Mouse (Mus musculus): ENCODE data around the gene Prdm2. TPM values are rescaled to one million over a fixed set of nuclear protein-coding genes. Genes with fewer than 3 reads are reported as not detected.

Prdm2 gene
- 11.5 and 13.2 TPM in 2 replicates for polyA plus RNA-seq (2014; fragmentation: Nextera tagmentation; extraction: Ambion mirVana)

GRCm38 (mm10) chr4:143212341-143213174 is at the start of gene Prdm2:
TSS of gene Prdm2 (minus strand) at chr4:143212995.
- Histone ChIP-seq H3K36me3 (replicated peaks; ENCODE audit: control insufficient read depth, insufficient read depth, low read depth, low read length) (no peaks in the 10 kb centered on the region), H3K4me3 (ENCODE audit: low read depth, low read length) (peak within 1 kb of the TSS; percentile 83), H3K4me1 (ENCODE audit: control insufficient read depth, insufficient read depth, low read length) (no peaks in the 10 kb centered on the region), H3K27ac (replicated peaks; ENCODE audit: low read depth, low read length) (peak within 1 kb of the TSS; percentile 72), H3K27me3 (ENCODE audit: control insufficient read depth, insufficient read depth, low read length) (no peaks in the 10 kb centered on the region), H3K9ac (replicated peaks; ENCODE audit: low read length) (peak within 1 kb of the TSS; percentile 95), H3K9me3 (replicated peaks; ENCODE audit: control insufficient read depth, low read length) (no peaks in the 10 kb centered on the region), H3K4me2 (ENCODE audit: low read depth, low read length) (peak within 1 kb of the TSS; percentile 72)
- ATAC-seq (replicated peaks; ENCODE audit: insufficient number of reproducible peaks, low FRiP score, low TSS enrichment, low read depth) (peak; percentile 75), DNase-seq (ENCODE audit: low spot score) (peak; percentile 77)
- WGBS: 2% methylated on average over 69 of the region's 96 CpGs

GRCm38 (mm10) chr4:143259718-143260349 is 47.0 kb upstream of the Prdm2 start:
- Histone ChIP-seq H3K4me3 (ENCODE audit: low read depth, low read length) (no peak overlapping the region), H3K4me1 (ENCODE audit: control insufficient read depth, insufficient read depth, low read length) (no peaks in the 10 kb centered on the region), H3K27ac (replicated peaks; ENCODE audit: low read depth, low read length) (no peak overlapping the region), H3K9me3 (replicated peaks; ENCODE audit: control insufficient read depth, low read length) (no peaks in the 10 kb centered on the region), H3K9ac (replicated peaks; ENCODE audit: low read length) (no peak overlapping the region), H3K36me3 (replicated peaks; ENCODE audit: control insufficient read depth, insufficient read depth, low read depth, low read length) (no peaks in the 10 kb centered on the region), H3K27me3 (ENCODE audit: control insufficient read depth, insufficient read depth, low read length) (no peaks in the 10 kb centered on the region), H3K4me2 (ENCODE audit: low read depth, low read length) (no peak overlapping the region)
- DNase-seq (ENCODE audit: low spot score): peak; percentile 43
- ATAC-seq (replicated peaks; ENCODE audit: insufficient number of reproducible peaks, low FRiP score, low TSS enrichment, low read depth): peak; percentile 41; the same call in 1 of the 2 replicates
- WGBS: 53% methylated on average over 8 of the region's 8 CpGs

- Histone ChIP-seq H3K27ac (replicated peaks; ENCODE audit: low read depth, low read length) (no peak overlapping the region), H3K4me2 (ENCODE audit: low read depth, low read length) (no peak overlapping the region), H3K4me3 (ENCODE audit: low read depth, low read length) (no peak overlapping the region), H3K4me1 (ENCODE audit: control insufficient read depth, insufficient read depth, low read length) (no peaks in the 10 kb centered on the region), H3K27me3 (ENCODE audit: control insufficient read depth, insufficient read depth, low read length) (no peaks in the 10 kb centered on the region), H3K9me3 (replicated peaks; ENCODE audit: control insufficient read depth, low read length) (no peaks in the 10 kb centered on the region), H3K9ac (replicated peaks; ENCODE audit: low read length) (no peak overlapping the region), H3K36me3 (replicated peaks; ENCODE audit: control insufficient read depth, insufficient read depth, low read depth, low read length) (no peaks in the 10 kb centered on the region)
- DNase-seq (ENCODE audit: low spot score) (peak; percentile 71), ATAC-seq (replicated peaks; ENCODE audit: insufficient number of reproducible peaks, low FRiP score, low TSS enrichment, low read depth) (no peak)
- WGBS: 37% methylated on average over 19 of the region's 19 CpGs
These were observed 45.7 kb upstream of the Prdm2 start for GRCm38 (mm10) chr4:143258517-143258916.

GRCm38 (mm10) chr4:143257971-143258370 is 45.2 kb upstream of the Prdm2 start:
- no peak for ATAC-seq (replicated peaks; ENCODE audit: insufficient number of reproducible peaks, low FRiP score, low TSS enrichment, low read depth)
- H3K9me3 ChIP-seq (replicated peaks; ENCODE audit: control insufficient read depth, low read length): no peaks in the 10 kb centered on the region

GRCm38 (mm10) chr4:143255541-143255940 is 42.7 kb upstream of the Prdm2 start:
- no peaks in the 10 kb centered on the region for H3K27me3 ChIP-seq (ENCODE audit: control insufficient read depth, insufficient read depth, low read length)
- H3K9me3 ChIP-seq (replicated peaks; ENCODE audit: control insufficient read depth, low read length): no peaks in the 10 kb centered on the region
- no peaks in the 10 kb centered on the region for H3K36me3 ChIP-seq (replicated peaks; ENCODE audit: control insufficient read depth, insufficient read depth, low read depth, low read length)
- no peak overlapping the region for H3K9ac ChIP-seq (replicated peaks; ENCODE audit: low read length)
- no peak overlapping the region for H3K4me3 ChIP-seq (ENCODE audit: low read depth, low read length)
- ATAC-seq (replicated peaks; ENCODE audit: insufficient number of reproducible peaks, low FRiP score, low TSS enrichment, low read depth) (no peak), DNase-seq (ENCODE audit: low spot score) (no peak)
- no peak overlapping the region for H3K27ac ChIP-seq (replicated peaks; ENCODE audit: low read depth, low read length)
- H3K4me2 ChIP-seq (ENCODE audit: low read depth, low read length): no peak overlapping the region
- H3K4me1 ChIP-seq (ENCODE audit: control insufficient read depth, insufficient read depth, low read length): no peaks in the 10 kb centered on the region
- WGBS: 86% methylated on average over 8 of the region's 8 CpGs

More at GRCm38 (mm10) chr4:143257971-143258370, 45.2 kb upstream of the Prdm2 start:
- no peak overlapping the region for H3K4me2 ChIP-seq (ENCODE audit: low read depth, low read length)
- no peak overlapping the region for H3K27ac ChIP-seq (replicated peaks; ENCODE audit: low read depth, low read length)
- H3K27me3 ChIP-seq (ENCODE audit: control insufficient read depth, insufficient read depth, low read length): no peaks in the 10 kb centered on the region
- WGBS: 60% methylated on average over 6 of the region's 6 CpGs
- H3K4me3 ChIP-seq (ENCODE audit: low read depth, low read length): no peak overlapping the region
- no peaks in the 10 kb centered on the region for H3K36me3 ChIP-seq (replicated peaks; ENCODE audit: control insufficient read depth, insufficient read depth, low read depth, low read length)
- H3K4me1 ChIP-seq (ENCODE audit: control insufficient read depth, insufficient read depth, low read length): no peaks in the 10 kb centered on the region
- DNase-seq (ENCODE audit: low spot score): no peak
- H3K9ac ChIP-seq (replicated peaks; ENCODE audit: low read length): no peak overlapping the region

- 88% methylated on average over 1 of the region's 1 CpGs for WGBS
- DNase-seq (ENCODE audit: low spot score) (no peak), ATAC-seq (replicated peaks; ENCODE audit: insufficient number of reproducible peaks, low FRiP score, low TSS enrichment, low read depth) (no peak)
- no peak overlapping the region for H3K9ac ChIP-seq (replicated peaks; ENCODE audit: low read length)
- no peaks in the 10 kb centered on the region for H3K4me1 ChIP-seq (ENCODE audit: control insufficient read depth, insufficient read depth, low read length)
- no peak overlapping the region for H3K4me3 ChIP-seq (ENCODE audit: low read depth, low read length)
- no peaks in the 10 kb centered on the region for H3K36me3 ChIP-seq (replicated peaks; ENCODE audit: control insufficient read depth, insufficient read depth, low read depth, low read length)
- no peak overlapping the region for H3K27ac ChIP-seq (replicated peaks; ENCODE audit: low read depth, low read length)
- H3K9me3 ChIP-seq (replicated peaks; ENCODE audit: control insufficient read depth, low read length): no peaks in the 10 kb centered on the region
- no peak overlapping the region for H3K4me2 ChIP-seq (ENCODE audit: low read depth, low read length)
- no peaks in the 10 kb centered on the region for H3K27me3 ChIP-seq (ENCODE audit: control insufficient read depth, insufficient read depth, low read length)
These were observed 40.6 kb upstream of the Prdm2 start for GRCm38 (mm10) chr4:143253356-143253755.

- H3K9me3 ChIP-seq (replicated peaks; ENCODE audit: control insufficient read depth, low read length): no peaks in the 10 kb centered on the region
- H3K27me3 ChIP-seq (ENCODE audit: control insufficient read depth, insufficient read depth, low read length): no peaks in the 10 kb centered on the region
- H3K36me3 ChIP-seq (replicated peaks; ENCODE audit: control insufficient read depth, insufficient read depth, low read depth, low read length): no peaks in the 10 kb centered on the region
- WGBS: 80% methylated on average over 5 of the region's 5 CpGs
- no peak overlapping the region for H3K4me3 ChIP-seq (ENCODE audit: low read depth, low read length)
- peak; percentile 13 for DNase-seq (ENCODE audit: low spot score)
- no peak overlapping the region for H3K9ac ChIP-seq (replicated peaks; ENCODE audit: low read length)
- no peak for ATAC-seq (replicated peaks; ENCODE audit: insufficient number of reproducible peaks, low FRiP score, low TSS enrichment, low read depth)
- no peaks in the 10 kb centered on the region for H3K4me1 ChIP-seq (ENCODE audit: control insufficient read depth, insufficient read depth, low read length)
- no peak overlapping the region for H3K4me2 ChIP-seq (ENCODE audit: low read depth, low read length)
- H3K27ac ChIP-seq (replicated peaks; ENCODE audit: low read depth, low read length): no peak overlapping the region
These were observed 35.3 kb upstream of the Prdm2 start for GRCm38 (mm10) chr4:143248050-143248449.

- no peaks in the 10 kb centered on the region for H3K9me3 ChIP-seq (replicated peaks; ENCODE audit: control insufficient read depth, low read length)
- 71% methylated on average over 8 of the region's 9 CpGs for WGBS
- H3K4me3 ChIP-seq (ENCODE audit: low read depth, low read length): no peak overlapping the region
- ATAC-seq (replicated peaks; ENCODE audit: insufficient number of reproducible peaks, low FRiP score, low TSS enrichment, low read depth) (no peak), DNase-seq (ENCODE audit: low spot score) (no peak)
- H3K4me2 ChIP-seq (ENCODE audit: low read depth, low read length): no peak overlapping the region
- H3K27me3 ChIP-seq (ENCODE audit: control insufficient read depth, insufficient read depth, low read length): no peaks in the 10 kb centered on the region
- no peaks in the 10 kb centered on the region for H3K4me1 ChIP-seq (ENCODE audit: control insufficient read depth, insufficient read depth, low read length)
- no peak overlapping the region for H3K27ac ChIP-seq (replicated peaks; ENCODE audit: low read depth, low read length)
- no peaks in the 10 kb centered on the region for H3K36me3 ChIP-seq (replicated peaks; ENCODE audit: control insufficient read depth, insufficient read depth, low read depth, low read length)
- no peak overlapping the region for H3K9ac ChIP-seq (replicated peaks; ENCODE audit: low read length)
These were observed 28.5 kb upstream of the Prdm2 start for GRCm38 (mm10) chr4:143241294-143241693.

Measured in embryonic facial prominence, embryonic 11.5 days (tissue).